In the genomic region with DNA sequence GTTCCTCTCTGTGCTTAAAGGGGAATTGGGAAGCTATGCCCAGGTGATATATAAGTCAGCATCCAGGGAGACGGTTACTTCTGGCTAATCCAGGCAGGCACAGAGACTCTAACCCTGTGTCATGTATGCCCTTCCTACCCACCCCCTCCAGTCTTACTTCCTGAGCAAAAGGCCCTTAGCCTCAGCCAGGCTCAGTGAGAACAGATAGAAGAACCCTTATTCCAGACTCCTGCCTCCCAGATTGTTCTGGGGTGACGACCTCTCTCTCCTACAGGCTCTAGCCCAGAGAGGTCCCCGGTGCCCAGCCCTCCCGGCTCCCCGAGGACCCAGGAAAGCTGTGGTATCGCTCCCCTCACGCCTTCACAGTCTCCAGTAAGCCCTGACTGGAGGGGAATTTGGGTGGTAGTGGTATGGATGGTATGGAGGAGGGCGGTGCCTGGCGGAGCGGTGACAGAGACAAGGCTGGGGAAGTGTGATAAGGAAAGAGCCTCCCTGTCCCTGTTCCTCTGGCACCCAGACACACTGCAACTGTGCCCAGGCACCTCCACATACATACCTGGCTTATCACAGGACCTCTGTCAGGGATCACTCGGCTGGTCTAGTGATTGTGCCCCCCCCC, we compare ENCODE assay signal across 10 mouse cellular contexts. TPM values are rescaled to one million over a fixed set of nuclear protein-coding genes. Genes with fewer than 3 reads are reported as not detected.
DNase-seq lines count a peak whose midpoint lies in the region; ATAC-seq and TF ChIP-seq lines count a peak whose summit lies in the region.
"Had no signal": no experiment of that assay in that cellular context is flagged by ENCODE, and none has a peak within 500 bp of the region (broad histone marks: within the 10 kb centered on the region; RNA-seq: fewer than 3 reads in every experiment).

No protein-coding gene starts in this region.

- no peak for TF ChIP-seq CTCF in lung, embryonic 14.5 days (IDR thresholded peaks at IDR 0.05; ENCODE audit: low read depth)
- TF ChIP-seq CTCF in kidney, postnatal 0 days (IDR thresholded peaks at IDR 0.05; ENCODE audit: low read depth) = no peak

- H3K4me1 ChIP-seq in lung, embryonic 14.5 days (ENCODE audit: insufficient read depth) = no peaks in the 10 kb centered on the region
- peaks cover 19% of the 10 kb centered on the region; the same call in 1 of the 2 replicates for H3K4me1 ChIP-seq in embryonic facial prominence, embryonic 13.5 days
- H3K4me1 ChIP-seq in kidney, postnatal 0 days (replicated peaks; ENCODE audit: insufficient read depth, low read length) = no peaks in the 10 kb centered on the region
- H3K4me1 ChIP-seq: forebrain, embryonic 15.5 days had no signal

- H3K9me3 ChIP-seq in lung, embryonic 14.5 days (ENCODE audit: low read depth, low read length) = no peaks in the 10 kb centered on the region
- H3K9me3 ChIP-seq in embryonic facial prominence, embryonic 13.5 days = no peaks in the 10 kb centered on the region
- no peaks in the 10 kb centered on the region for H3K9me3 ChIP-seq in kidney, postnatal 0 days (replicated peaks; ENCODE audit: low read length)
- H3K9me3 ChIP-seq: forebrain, embryonic 15.5 days had no signal

- no peak overlapping the region for H3K4me2 ChIP-seq in lung, embryonic 14.5 days
- H3K4me2 ChIP-seq in embryonic facial prominence, embryonic 13.5 days = no peak overlapping the region
- H3K4me2 ChIP-seq in kidney, postnatal 0 days (ENCODE audit: low read length) = no peak overlapping the region
- H3K4me2 ChIP-seq: forebrain, embryonic 15.5 days had no signal

- WGBS in lung, embryonic 14.5 days = 45% methylated on average over 11 of the region's 11 CpGs
- WGBS in embryonic facial prominence, embryonic 13.5 days = 64% methylated on average over 11 of the region's 11 CpGs
- 71% methylated on average over 11 of the region's 11 CpGs for WGBS in kidney, postnatal 0 days

- peak overlapping the region; percentile 38; the same call in 1 of the 2 replicates for H3K9ac ChIP-seq in lung, embryonic 14.5 days
- 0 out of 2 replicates have a peak overlapping the region, but pooled peaks have one; percentile 36 for H3K9ac ChIP-seq in embryonic facial prominence, embryonic 13.5 days
- H3K9ac ChIP-seq in kidney, postnatal 0 days (ENCODE audit: low read depth, low read length) = 0 out of 2 replicates have a peak overlapping the region, but pooled peaks have one; percentile 13
- H3K9ac ChIP-seq: forebrain, embryonic 15.5 days had no signal

- no peaks in the 10 kb centered on the region for H3K27me3 ChIP-seq in lung, embryonic 14.5 days (ENCODE audit: insufficient read depth, low read length)
- H3K27me3 ChIP-seq in embryonic facial prominence, embryonic 13.5 days = no peaks in the 10 kb centered on the region
- H3K27me3 ChIP-seq in kidney, postnatal 0 days (ENCODE audit: insufficient read depth, low read length) = no peaks in the 10 kb centered on the region
- H3K27me3 ChIP-seq: forebrain, embryonic 15.5 days had no signal

- H3K27ac ChIP-seq in lung, embryonic 14.5 days (ENCODE audit: low read depth) = peak overlapping the region; percentile 42; the same call in 1 of the 2 replicates
- H3K27ac ChIP-seq in embryonic facial prominence, embryonic 13.5 days = no peak overlapping the region
- no peak overlapping the region for H3K27ac ChIP-seq in kidney, postnatal 0 days
- H3K27ac ChIP-seq: forebrain, embryonic 15.5 days had no signal

- peak; percentile 63 for ATAC-seq in lung, embryonic 14.5 days (ENCODE audit: insufficient read depth)
- 0 out of 2 replicates have a peak, but pooled peaks have one; percentile 18 for ATAC-seq in embryonic facial prominence, embryonic 13.5 days (ENCODE audit: insufficient number of reproducible peaks, insufficient read depth, low FRiP score, low TSS enrichment, low read depth)
- no peak for ATAC-seq in kidney, postnatal 0 days (replicated peaks; ENCODE audit: low FRiP score, low read depth)
- ATAC-seq in CD4-positive, CD25-positive, alpha-beta regulatory T cell, adult 4 months = no peak
- ATAC-seq: forebrain, embryonic 15.5 days had no signal

- DNase-seq in lung, embryonic 14.5 days = no peak
- no peak for DNase-seq in lung, adult 18-20 months
- no peak for DNase-seq in kidney, postnatal 0 days (ENCODE audit: low spot score)
- peak; percentile 61 to 74 for DNase-seq in spleen, postnatal 36 days (ENCODE audit: low spot score in 2 of 2)
- DNase-seq in left cerebral cortex, adult 11 months (ENCODE audit: low spot score) = no peak
- DNase-seq in gastrocnemius, postnatal 25 days = no peak

- no peak overlapping the region for H3K4me3 ChIP-seq in lung, embryonic 14.5 days (ENCODE audit: low read depth, low read length)
- H3K4me3 ChIP-seq in embryonic facial prominence, embryonic 13.5 days = no peak overlapping the region
- H3K4me3 ChIP-seq in kidney, postnatal 0 days (replicated peaks; ENCODE audit: low read depth, low read length) = no peak overlapping the region
- H3K4me3 ChIP-seq: forebrain, embryonic 15.5 days had no signal

- H3K36me3 ChIP-seq in lung, embryonic 14.5 days (ENCODE audit: insufficient read depth) = peaks cover 42% of the 10 kb centered on the region
- peaks cover 61% of the 10 kb centered on the region for H3K36me3 ChIP-seq in embryonic facial prominence, embryonic 13.5 days
- H3K36me3 ChIP-seq in kidney, postnatal 0 days (ENCODE audit: insufficient read depth, low read length) = peaks cover 5% of the 10 kb centered on the region; the same call in 1 of the 2 replicates
- H3K36me3 ChIP-seq: forebrain, embryonic 15.5 days had no signal

RNA-seq across cellular contexts. Expression of a gene that starts 2.3 kb away (rescaled TPM):
- polyA plus RNA-seq in lung, embryonic 14.5 days (2014; fragmentation: Nextera tagmentation; extraction: Ambion mirVana) = not detected in 2 replicates
- polyA plus RNA-seq in embryonic facial prominence, embryonic 13.5 days (2015; fragmentation: Nextera tagmentation; extraction: Ambion mirVana) = not detected in 2 replicates
- not detected in 2 replicates for polyA plus RNA-seq in kidney, postnatal 0 days (2015; fragmentation: Nextera tagmentation; extraction: Ambion mirVana)
- polyA plus RNA-seq in CD4-positive, CD25-positive, alpha-beta regulatory T cell, adult 4 months (2017; shearing (Covaris generic)) = not detected
- not detected for total RNA-seq in gastrocnemius, postnatal 25 days (2021)
- total RNA-seq: left cerebral cortex, postnatal 14 days had no signal
- polyA plus RNA-seq: forebrain, embryonic 15.5 days had no signal

RNA-seq across cellular contexts. Expression of a gene that starts 8.6 kb away (rescaled TPM):
- 8.8 and 10.0 TPM in 2 replicates for polyA plus RNA-seq in lung, embryonic 14.5 days (2014; fragmentation: Nextera tagmentation; extraction: Ambion mirVana)
- 18.2 TPM in 2 replicates for polyA plus RNA-seq in embryonic facial prominence, embryonic 13.5 days (2015; fragmentation: Nextera tagmentation; extraction: Ambion mirVana)
- 9.4 and 9.8 TPM in 2 replicates for polyA plus RNA-seq in kidney, postnatal 0 days (2015; fragmentation: Nextera tagmentation; extraction: Ambion mirVana)
- not detected for polyA plus RNA-seq in CD4-positive, CD25-positive, alpha-beta regulatory T cell, adult 4 months (2017; shearing (Covaris generic))
- total RNA-seq in gastrocnemius, postnatal 25 days (2021) = 10 to 100 TPM; 14.5 to 16.6 TPM

RNA-seq across cellular contexts. Expression of a gene that starts 24.3 kb away (rescaled TPM):
- 70.6 and 76.1 TPM in 2 replicates for polyA plus RNA-seq in lung, embryonic 14.5 days (2014; fragmentation: Nextera tagmentation; extraction: Ambion mirVana)
- 67.5 and 71.4 TPM in 2 replicates for polyA plus RNA-seq in embryonic facial prominence, embryonic 13.5 days (2015; fragmentation: Nextera tagmentation; extraction: Ambion mirVana)
- 84.8 and 91.5 TPM in 2 replicates for polyA plus RNA-seq in kidney, postnatal 0 days (2015; fragmentation: Nextera tagmentation; extraction: Ambion mirVana)
- polyA plus RNA-seq in CD4-positive, CD25-positive, alpha-beta regulatory T cell, adult 4 months (2017; shearing (Covaris generic)) = 10 to 100 TPM; 37.5 to 50.3 TPM
- 1 to 10 TPM; 3.3 to 6.6 TPM for total RNA-seq in gastrocnemius, postnatal 25 days (2021)

RNA-seq across cellular contexts. Expression of a gene that starts 44.2 kb away (rescaled TPM):
- 9.3 and 9.7 TPM in 2 replicates for polyA plus RNA-seq in lung, embryonic 14.5 days (2014; fragmentation: Nextera tagmentation; extraction: Ambion mirVana)
- polyA plus RNA-seq in embryonic facial prominence, embryonic 13.5 days (2015; fragmentation: Nextera tagmentation; extraction: Ambion mirVana) = 12.3 and 12.4 TPM in 2 replicates
- polyA plus RNA-seq in kidney, postnatal 0 days (2015; fragmentation: Nextera tagmentation; extraction: Ambion mirVana) = 13.1 and 15.3 TPM in 2 replicates
- polyA plus RNA-seq in CD4-positive, CD25-positive, alpha-beta regulatory T cell, adult 4 months (2017; shearing (Covaris generic)) = 1 to 10 TPM; 2.1 to 2.5 TPM
- 10 to 100 TPM; 58.9 to 61.8 TPM for total RNA-seq in gastrocnemius, postnatal 25 days (2021)

RNA-seq across cellular contexts. Expression of a gene that starts 49.1 kb away (rescaled TPM):
- polyA plus RNA-seq in lung, embryonic 14.5 days (2014; fragmentation: Nextera tagmentation; extraction: Ambion mirVana) = 0.23 and 0.34 TPM in 2 replicates
- 0.07 and 0.18 TPM in 2 replicates for polyA plus RNA-seq in embryonic facial prominence, embryonic 13.5 days (2015; fragmentation: Nextera tagmentation; extraction: Ambion mirVana)
- polyA plus RNA-seq in kidney, postnatal 0 days (2015; fragmentation: Nextera tagmentation; extraction: Ambion mirVana) = 0.33 and 0.41 TPM in 2 replicates
- polyA plus RNA-seq in CD4-positive, CD25-positive, alpha-beta regulatory T cell, adult 4 months (2017; shearing (Covaris generic)) = not detected
- 1 to 10 TPM in 1 of 2 experiments, under 1 TPM in 1; 0.64 to 1.2 TPM for total RNA-seq in gastrocnemius, postnatal 25 days (2021)

Comparison
In these comparisons a context has a peak if more than half of its experiments do, and no peak if none do; other contexts are left out.
1. ATAC-seq: peak in lung, embryonic 14.5 days (single experiment) and embryonic facial prominence, embryonic 13.5 days (single experiment); none in kidney, postnatal 0 days (single experiment) and CD4-positive, CD25-positive, alpha-beta regulatory T cell, adult 4 months (single experiment).
2. DNase-seq: peak in spleen, postnatal 36 days (2 of 2); none in lung, embryonic 14.5 days (single experiment), lung, adult 18-20 months (0 of 2), kidney, postnatal 0 days (single experiment), left cerebral cortex, adult 11 months (single experiment) and gastrocnemius, postnatal 25 days (single experiment).
3. Peak in every context shown above with its lines, with median percentiles within 50 percentile points of each other: H3K9ac ChIP-seq.